Mouse (Mus musculus) myocyte (in vitro differentiated cells): ENCODE measurements around the gene Itga6.

ENCODE experiments used
- MAX ChIP-seq: IDR thresholded peaks from one replicate; pipeline ENCODE4 v1.6.1; 2011; ENCODE audit warnings: low read depth, mild to moderate bottlenecking, control low read depth
- POLR2AphosphoS2 ChIP-seq: IDR thresholded peaks from one replicate; pipeline ENCODE4 v1.6.1; 2011; ENCODE audit warnings: low read depth, control low read depth; ENCODE audit not compliant: insufficient read length

GRCm38 (mm10) chr2:71785260-71785659 lies 39.8 kb downstream of the Itga6 start:
- TF ChIP-seq POLR2AphosphoS2 (no peak), MAX (no peak)
